Mouse (Mus musculus): ENCODE results near the gene Fras1.

DNA sequence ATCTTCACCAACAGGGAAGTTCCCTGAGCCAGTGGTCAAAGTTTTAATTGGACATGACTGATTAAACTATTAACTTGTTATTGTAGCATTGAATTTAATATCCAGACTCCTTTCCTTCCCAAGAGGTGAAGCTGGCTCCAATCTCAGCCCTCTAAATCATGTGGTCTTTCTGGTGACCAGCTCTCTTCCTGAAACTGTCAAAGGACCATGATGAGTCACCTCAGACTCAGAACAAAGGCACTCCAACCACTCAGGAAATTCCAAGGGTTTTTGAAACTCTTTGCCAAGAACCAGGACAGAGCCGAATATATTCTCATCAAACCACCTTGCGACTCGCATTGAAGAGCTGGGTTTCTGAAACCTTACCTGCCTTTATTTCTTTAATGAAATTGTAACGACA, 430.5 kb downstream of the Fras1 start:
- TF ChIP-seq CTCF (IDR thresholded peaks at IDR 0.05; ENCODE audit: extremely low read depth, insufficient read length, insufficient replicate concordance, low read depth, low read length) (no peak), POLR2A (IDR thresholded peaks at IDR 0.05; ENCODE audit: low read depth, low read length) (no peak)
